Comparison of ENCODE assay signal across 35 mouse cellular contexts in the genomic region with DNA sequence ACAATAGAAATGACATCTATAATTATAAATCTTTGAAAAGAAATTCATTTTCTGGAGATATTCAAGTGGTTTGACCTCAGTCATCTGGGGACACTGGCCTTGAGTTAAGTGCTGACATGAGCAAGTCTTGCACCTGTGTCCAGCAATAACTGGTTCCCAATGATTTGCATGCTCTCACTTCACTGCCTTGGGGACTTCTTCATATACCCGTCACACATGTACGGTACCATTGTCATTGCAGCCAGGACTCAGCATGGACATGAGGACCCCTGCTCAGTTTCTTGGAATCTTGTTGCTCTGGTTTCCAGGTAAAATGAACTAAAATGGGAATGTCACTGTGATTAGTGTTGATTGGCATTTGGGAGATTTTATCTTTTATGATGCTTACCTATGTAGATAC.
"Had no signal": no experiment of that assay in that cellular context is flagged by ENCODE, and none has a peak within 500 bp of the region (broad histone marks: within the 10 kb centered on the region; RNA-seq: fewer than 3 reads in every experiment).

No protein-coding gene starts in this region.

- H3K4me3 ChIP-seq: heart, embryonic 10.5 days; heart, embryonic 12.5 days; heart, embryonic 13.5 days; heart, embryonic 15.5 days; hindbrain, embryonic 10.5 days; hindbrain, embryonic 12.5 days; hindbrain, embryonic 13.5 days; hindbrain, embryonic 15.5 days; intestine, embryonic 15.5 days; kidney, embryonic 15.5 days; layer of hippocampus, adult 2 months had no signal

- H3K4me2 ChIP-seq: heart, embryonic 11.5 days; heart, embryonic 12.5 days; heart, embryonic 13.5 days; heart, embryonic 15.5 days; hindbrain, embryonic 12.5 days; hindbrain, embryonic 13.5 days; hindbrain, embryonic 14.5 days; hindbrain, embryonic 15.5 days; intestine, embryonic 15.5 days; kidney, embryonic 15.5 days had no signal

- H3K9me3 ChIP-seq: heart, embryonic 10.5 days; heart, embryonic 15.5 days; hindbrain, embryonic 10.5 days; hindbrain, embryonic 12.5 days; hindbrain, embryonic 13.5 days; hindbrain, embryonic 15.5 days; intestine, embryonic 15.5 days; kidney, embryonic 15.5 days had no signal

- H3K9ac ChIP-seq: heart, embryonic 12.5 days; heart, embryonic 13.5 days; heart, embryonic 15.5 days; hindbrain, embryonic 12.5 days; hindbrain, embryonic 13.5 days; hindbrain, embryonic 14.5 days; hindbrain, embryonic 15.5 days; intestine, embryonic 15.5 days; kidney, embryonic 15.5 days had no signal

- H3K27me3 ChIP-seq: heart, embryonic 12.5 days; heart, embryonic 13.5 days; heart, embryonic 15.5 days; hindbrain, embryonic 12.5 days; hindbrain, embryonic 13.5 days; hindbrain, embryonic 15.5 days; intestine, embryonic 15.5 days; kidney, embryonic 15.5 days had no signal

- H3K36me3 ChIP-seq: heart, embryonic 10.5 days; heart, embryonic 12.5 days; heart, embryonic 13.5 days; heart, embryonic 15.5 days; hindbrain, embryonic 10.5 days; hindbrain, embryonic 12.5 days; hindbrain, embryonic 13.5 days; hindbrain, embryonic 15.5 days; intestine, embryonic 15.5 days; kidney, embryonic 15.5 days had no signal

- H3K4me1 ChIP-seq: heart, embryonic 10.5 days; heart, embryonic 12.5 days; heart, embryonic 13.5 days; heart, embryonic 15.5 days; hindbrain, embryonic 10.5 days; hindbrain, embryonic 12.5 days; hindbrain, embryonic 13.5 days; hindbrain, embryonic 15.5 days; intestine, embryonic 15.5 days; kidney, embryonic 15.5 days had no signal

- DNase-seq: heart, postnatal 10 days; heart, postnatal 14 days; heart, postnatal 36 days; heart, postnatal 4 days; kidney, adult 11 months; kidney, adult 18-20 months; kidney, adult 2 months; kidney, adult 8-10 months; kidney, adult 9 months; kidney, postnatal 10 days; kidney, postnatal 14 days; kidney, postnatal 25 days; kidney, postnatal 36 days; kidney, postnatal 4 days; layer of hippocampus, adult 9-11 months; layer of hippocampus, postnatal 36 days had no signal

- ATAC-seq: hindbrain, embryonic 16.5 days; hindbrain, postnatal 0 days; inflammation-experienced regulatory T-cells, adult 6 months; intestine, embryonic 15.5 days; intestine, embryonic 16.5 days; intestine, postnatal 0 days had no signal

- H3K27ac ChIP-seq: heart, embryonic 10.5 days; heart, embryonic 13.5 days; heart, embryonic 15.5 days; hindbrain, embryonic 10.5 days; hindbrain, embryonic 12.5 days; hindbrain, embryonic 13.5 days; hindbrain, embryonic 14.5 days; hindbrain, embryonic 15.5 days; hindbrain, postnatal 0 days; intestine, embryonic 15.5 days; kidney, embryonic 15.5 days; kidney, postnatal 0 days; layer of hippocampus, adult 2 months had no signal
